Mouse (Mus musculus) liver, postnatal 0 days (tissue): Measurements from ENCODE around the gene Ranbp10.
A peak's percentile ranks its signal among the peaks of the same experiment; 100 is the strongest.

ENCODE experiments used
- CTCF ChIP-seq: sonication (generic); IDR thresholded peaks from 2 replicates; pipeline ENCODE4 v1.5.1; 2016; ENCODE audit warnings: antibody characterized with exemption, low read depth
- EP300 ChIP-seq: IDR thresholded peaks from 2 replicates; pipeline ENCODE4 v1.6.1; 2016; ENCODE audit warnings: antibody characterized with exemption, low read depth, mild to moderate bottlenecking

DNA sequence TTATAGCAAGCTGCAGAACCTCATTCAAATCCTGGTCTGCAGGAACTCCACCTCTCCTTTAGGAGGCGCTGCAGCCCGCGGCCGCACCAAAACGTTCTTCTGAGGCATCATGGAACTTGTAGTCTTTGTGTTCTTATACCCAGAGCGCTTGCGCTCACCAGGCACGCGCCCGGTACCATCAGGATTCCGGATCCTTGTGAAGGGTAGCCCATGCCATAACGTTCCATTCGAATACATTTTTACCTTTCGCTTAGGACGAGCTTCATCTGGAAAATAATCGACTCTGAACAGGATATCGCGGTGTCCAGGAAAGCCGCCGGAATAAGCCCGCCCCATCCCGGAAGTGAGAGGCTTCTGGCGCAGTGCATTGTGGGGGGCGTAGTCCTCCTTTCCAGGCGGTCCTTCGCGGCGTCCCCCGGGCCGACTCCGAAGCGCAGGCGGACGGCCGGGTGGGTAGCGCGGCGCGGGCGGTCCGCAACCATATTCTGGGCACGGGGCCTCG, 27.6 kb upstream of the Ranbp10 start, which contains the start of gene Thap11:
- TF ChIP-seq EP300 = peak; percentile 52; the same call in 1 of the 2 replicates
- TF ChIP-seq CTCF = peak; percentile 93
